Mouse (Mus musculus): ENCODE results near the gene Ttll10. TPM values are rescaled to one million over a fixed set of nuclear protein-coding genes. Genes with fewer than 3 reads are reported as not detected.

Gene Ttll10
- polyA plus RNA-seq (2014; fragmentation: Illumina TruSeq; extraction: RNeasy Lipid Tissue Mini Kit (QIAGEN cat#74804); ENCODE audit: low read depth, low replicate concordance): not detected

GRCm38 (mm10) chr4:156059261-156059660 lies at the start of gene Ttll10:
TSS of gene Ttll10 (minus strand) at chr4:156059414.

GRCm38 (mm10) chr4:156026013-156026412 lies 33.2 kb downstream of the Ttll10 start, which contains the start of gene Tnfrsf18:
TSS of gene Tnfrsf18 (plus strand) at chr4:156026164.

GRCm38 (mm10) chr4:156013637-156014036 lies 45.6 kb downstream of the Ttll10 start, which contains the start of gene Tnfrsf4:
TSS of gene Tnfrsf4 (plus strand) at chr4:156013843.

GRCm38 (mm10) chr4:155992241-155992905 lies 66.8 kb downstream of the Ttll10 start, which contains the start of the genes B3galt6 and Sdf4:
TSS of gene B3galt6 (minus strand) at chr4:155992649.
TSS of gene Sdf4 (plus strand) at chr4:155992872.

Other genes starting within 250 kb of the Ttll10 start
- gene Ccnl2, start 246.9 kb downstream of the Ttll10 start, polyA plus RNA-seq (2014; fragmentation: Illumina TruSeq; extraction: RNeasy Lipid Tissue Mini Kit (QIAGEN cat#74804); ENCODE audit: low read depth, low replicate concordance): 89.2 TPM
- gene Aurkaip1, start 228.1 kb downstream of the Ttll10 start, polyA plus RNA-seq (2014; fragmentation: Illumina TruSeq; extraction: RNeasy Lipid Tissue Mini Kit (QIAGEN cat#74804); ENCODE audit: low read depth, low replicate concordance): 129 TPM
- 44.3 TPM for gene Mxra8, start 219.7 kb downstream of the Ttll10 start, polyA plus RNA-seq (2014; fragmentation: Illumina TruSeq; extraction: RNeasy Lipid Tissue Mini Kit (QIAGEN cat#74804); ENCODE audit: low read depth, low replicate concordance)
- gene Dvl1, start 212.0 kb downstream of the Ttll10 start, polyA plus RNA-seq (2014; fragmentation: Illumina TruSeq; extraction: RNeasy Lipid Tissue Mini Kit (QIAGEN cat#74804); ENCODE audit: low read depth, low replicate concordance): 41.8 TPM
- 0.21 TPM for gene Tas1r3, start 196.1 kb downstream of the Ttll10 start, polyA plus RNA-seq (2014; fragmentation: Illumina TruSeq; extraction: RNeasy Lipid Tissue Mini Kit (QIAGEN cat#74804); ENCODE audit: low read depth, low replicate concordance)
- gene Cptp, start 190.0 kb downstream of the Ttll10 start, polyA plus RNA-seq (2014; fragmentation: Illumina TruSeq; extraction: RNeasy Lipid Tissue Mini Kit (QIAGEN cat#74804); ENCODE audit: low read depth, low replicate concordance): 4.2 TPM
- 19.1 TPM for gene Ints11, start 189.9 kb downstream of the Ttll10 start, polyA plus RNA-seq (2014; fragmentation: Illumina TruSeq; extraction: RNeasy Lipid Tissue Mini Kit (QIAGEN cat#74804); ENCODE audit: low read depth, low replicate concordance)
- gene Pusl1, start 167.6 kb downstream of the Ttll10 start, polyA plus RNA-seq (2014; fragmentation: Illumina TruSeq; extraction: RNeasy Lipid Tissue Mini Kit (QIAGEN cat#74804); ENCODE audit: low read depth, low replicate concordance): 15.5 TPM
- 10.2 TPM for gene Acap3, start 167.6 kb downstream of the Ttll10 start, polyA plus RNA-seq (2014; fragmentation: Illumina TruSeq; extraction: RNeasy Lipid Tissue Mini Kit (QIAGEN cat#74804); ENCODE audit: low read depth, low replicate concordance)
- 50.9 TPM for gene Ube2j2, start 115.6 kb downstream of the Ttll10 start, polyA plus RNA-seq (2014; fragmentation: Illumina TruSeq; extraction: RNeasy Lipid Tissue Mini Kit (QIAGEN cat#74804); ENCODE audit: low read depth, low replicate concordance)
- gene C1qtnf12, start 97.1 kb downstream of the Ttll10 start, polyA plus RNA-seq (2014; fragmentation: Illumina TruSeq; extraction: RNeasy Lipid Tissue Mini Kit (QIAGEN cat#74804); ENCODE audit: low read depth, low replicate concordance): 18.6 TPM
- gene B3galt6, start 66.8 kb downstream of the Ttll10 start, polyA plus RNA-seq (2014; fragmentation: Illumina TruSeq; extraction: RNeasy Lipid Tissue Mini Kit (QIAGEN cat#74804); ENCODE audit: low read depth, low replicate concordance): 2.0 TPM
- gene Sdf4, start 66.5 kb downstream of the Ttll10 start, polyA plus RNA-seq (2014; fragmentation: Illumina TruSeq; extraction: RNeasy Lipid Tissue Mini Kit (QIAGEN cat#74804); ENCODE audit: low read depth, low replicate concordance): 104 TPM
- not detected for gene Tnfrsf4, start 45.6 kb downstream of the Ttll10 start, polyA plus RNA-seq (2014; fragmentation: Illumina TruSeq; extraction: RNeasy Lipid Tissue Mini Kit (QIAGEN cat#74804); ENCODE audit: low read depth, low replicate concordance)
- not detected for gene Tnfrsf18, start 33.2 kb downstream of the Ttll10 start, polyA plus RNA-seq (2014; fragmentation: Illumina TruSeq; extraction: RNeasy Lipid Tissue Mini Kit (QIAGEN cat#74804); ENCODE audit: low read depth, low replicate concordance)
- gene 9430015G10Rik, start 50.6 kb upstream of the Ttll10 start, polyA plus RNA-seq (2014; fragmentation: Illumina TruSeq; extraction: RNeasy Lipid Tissue Mini Kit (QIAGEN cat#74804); ENCODE audit: low read depth, low replicate concordance): 5.9 TPM
- gene Rnf223, start 71.1 kb upstream of the Ttll10 start, polyA plus RNA-seq (2014; fragmentation: Illumina TruSeq; extraction: RNeasy Lipid Tissue Mini Kit (QIAGEN cat#74804); ENCODE audit: low read depth, low replicate concordance): not detected
- gene Agrn, start 138.1 kb upstream of the Ttll10 start, polyA plus RNA-seq (2014; fragmentation: Illumina TruSeq; extraction: RNeasy Lipid Tissue Mini Kit (QIAGEN cat#74804); ENCODE audit: low read depth, low replicate concordance): 39.4 TPM
- 10.3 TPM for gene Isg15, start 141.4 kb upstream of the Ttll10 start, polyA plus RNA-seq (2014; fragmentation: Illumina TruSeq; extraction: RNeasy Lipid Tissue Mini Kit (QIAGEN cat#74804); ENCODE audit: low read depth, low replicate concordance)
- 7.6 TPM for gene AW011738, start 143.9 kb upstream of the Ttll10 start, polyA plus RNA-seq (2014; fragmentation: Illumina TruSeq; extraction: RNeasy Lipid Tissue Mini Kit (QIAGEN cat#74804); ENCODE audit: low read depth, low replicate concordance)
- gene Perm1, start 156.5 kb upstream of the Ttll10 start, polyA plus RNA-seq (2014; fragmentation: Illumina TruSeq; extraction: RNeasy Lipid Tissue Mini Kit (QIAGEN cat#74804); ENCODE audit: low read depth, low replicate concordance): 246 TPM
- 15.0 TPM for gene Plekhn1, start 175.4 kb upstream of the Ttll10 start, polyA plus RNA-seq (2014; fragmentation: Illumina TruSeq; extraction: RNeasy Lipid Tissue Mini Kit (QIAGEN cat#74804); ENCODE audit: low read depth, low replicate concordance)
- 33.6 TPM for gene Noc2l, start 176.6 kb upstream of the Ttll10 start, polyA plus RNA-seq (2014; fragmentation: Illumina TruSeq; extraction: RNeasy Lipid Tissue Mini Kit (QIAGEN cat#74804); ENCODE audit: low read depth, low replicate concordance)
- gene Samd11, start 196.2 kb upstream of the Ttll10 start, polyA plus RNA-seq (2014; fragmentation: Illumina TruSeq; extraction: RNeasy Lipid Tissue Mini Kit (QIAGEN cat#74804); ENCODE audit: low read depth, low replicate concordance): not detected